Mouse (Mus musculus) heart, embryonic 16.5 days (tissue): Measurements from ENCODE around the gene Usp12. TPM values are rescaled to one million over a fixed set of nuclear protein-coding genes. Genes with fewer than 3 reads are reported as not detected.

Experiments used
- ATAC-seq: fragments of 200-750 bp; cut with Nextera tagmentation; replicated peaks from 2 replicates; pipeline ENCODE4 v1.8.0; 2017; ENCODE audit warnings: moderate number of reproducible peaks; ENCODE audit not compliant: insufficient read depth, low FRiP score; ENCODE audit errors: extremely low read depth
- H3K27ac ChIP-seq: fragments of 300-500 bp; sonication (generic); 2 replicates; pipeline ENCODE4 v1.5.1; 2014; ENCODE audit warnings: mild to moderate bottlenecking, low read length, control low read depth, moderate library complexity
- H3K27me3 ChIP-seq: fragments of 300-500 bp; sonication (generic); 2 replicates; pipeline ENCODE4 v1.6.1; 2014; ENCODE audit warnings: low read length, mixed read lengths; ENCODE audit not compliant: control insufficient read depth, insufficient read depth
- H3K36me3 ChIP-seq: fragments of 300-500 bp; sonication (generic); 2 replicates; pipeline ENCODE4 v1.6.1; 2014; ENCODE audit not compliant: control insufficient read depth, insufficient read depth
- H3K4me1 ChIP-seq: fragments of 300-500 bp; sonication (generic); 2 replicates; pipeline ENCODE4 v1.6.1; 2014; ENCODE audit warnings: low read length, mixed read lengths; ENCODE audit not compliant: control insufficient read depth, insufficient read depth
- H3K4me2 ChIP-seq: fragments of 300-500 bp; sonication (generic); 2 replicates; pipeline ENCODE4 v1.6.1; 2014; ENCODE audit warnings: low read depth, mild to moderate bottlenecking, control low read depth, low read length
- H3K4me3 ChIP-seq: fragments of 300-500 bp; sonication (generic); 2 replicates; pipeline ENCODE4 v1.5.1; 2014; ENCODE audit warnings: mild to moderate bottlenecking, control low read depth, low read length
- H3K9ac ChIP-seq: fragments of 300-500 bp; sonication (generic); 2 replicates; pipeline ENCODE4 v1.6.1; 2014; ENCODE audit warnings: low read length, control low read depth
- H3K9me3 ChIP-seq: fragments of 300-500 bp; sonication (generic); replicated peaks from 2 replicates; pipeline ENCODE4 v1.6.1; 2016; ENCODE audit warnings: low read length; ENCODE audit not compliant: control insufficient read depth
- WGBS: fragments of 180-500 bp; shearing (Covaris S2); extraction: QIAGEN DNeasy Blood & Tissue Kit; methylation state at CpG from one replicate; pipeline ENCODE4 v1.1.7; 2014; 5-methylcytosine and 5-hydroxymethylcytosine counted together
- polyA plus RNA-seq: library from polyadenylated mRNA; unstranded; fragments of >200 nt; fragmentation: Nextera tagmentation; extraction: Ambion mirVana; gene quantifications from 2 replicates; pipeline ENCODE4 v1.2.1, GENCODE M21; 2015

Usp12 gene
- polyA plus RNA-seq = 10.1 and 11.0 TPM in 2 replicates

DNA sequence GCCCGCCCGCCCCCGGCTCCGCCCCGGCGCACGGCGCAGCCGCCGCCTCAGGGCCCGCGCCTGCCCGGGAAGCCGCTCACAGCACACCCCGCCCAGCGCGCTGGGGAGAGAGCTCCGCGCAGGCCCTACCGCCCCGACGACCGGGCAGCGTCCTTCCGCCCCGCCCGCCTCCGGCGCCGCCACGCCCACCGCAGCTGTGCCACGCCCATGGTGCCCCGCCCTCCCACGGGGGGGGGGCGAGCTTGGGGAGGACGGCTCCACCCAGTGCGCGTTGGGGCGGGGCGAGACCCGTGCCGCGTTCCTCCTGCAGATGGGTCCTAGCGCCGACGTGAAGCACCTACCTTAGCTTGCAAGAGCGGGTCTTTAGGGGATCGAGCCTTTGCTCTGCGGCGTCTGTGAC, at the start of gene Usp12:
Usp12 (minus strand) TSS at position 154 of the 400 bp plus-strand sequence.
- H3K4me3 ChIP-seq = peak within 1 kb of the TSS; percentile 89
- H3K4me2 ChIP-seq = peak within 1 kb of the TSS; percentile 80
- peak within 1 kb of the TSS; percentile 93 for H3K9ac ChIP-seq
- H3K36me3 ChIP-seq = no peaks in the 10 kb centered on the region
- H3K27me3 ChIP-seq = no peaks in the 10 kb centered on the region
- peak within 1 kb of the TSS; percentile 88 for H3K27ac ChIP-seq
- H3K4me1 ChIP-seq = peaks cover 23% of the 10 kb centered on the region
- peak; percentile 98 for ATAC-seq
- under 1% methylated on average over 35 of the region's 51 CpGs for WGBS
- H3K9me3 ChIP-seq = no peaks in the 10 kb centered on the region

DNA sequence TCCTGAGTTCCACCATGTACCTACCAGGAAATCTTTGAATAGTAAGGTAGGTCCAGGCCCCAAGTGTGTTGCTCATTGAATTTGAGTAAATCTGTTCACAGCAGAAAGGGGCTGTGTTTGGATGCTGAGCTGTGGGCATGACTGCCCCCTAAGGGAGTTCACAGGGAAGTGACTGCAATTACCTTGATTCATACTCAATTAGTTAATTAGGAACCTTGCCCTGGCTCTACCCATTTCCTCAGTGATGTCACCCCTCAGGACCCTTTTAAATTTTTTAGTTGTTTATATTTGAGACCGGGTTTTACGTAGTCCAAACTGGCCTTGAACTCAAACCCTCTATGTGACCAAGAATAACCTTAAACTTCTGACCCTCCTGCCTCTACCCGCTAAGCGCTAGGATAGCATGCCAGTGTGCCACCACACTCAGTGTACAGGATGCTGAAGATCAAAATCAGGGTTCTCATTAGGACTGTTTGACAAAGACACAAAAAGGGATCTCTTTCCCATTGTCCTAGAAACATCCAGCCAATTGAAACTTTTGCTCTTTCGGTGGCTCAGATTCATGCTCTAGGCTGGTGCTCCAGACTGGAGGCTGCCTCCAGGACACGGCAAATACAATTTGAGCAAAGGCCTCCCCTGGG, 49.6 kb upstream of the Usp12 start:
- peak overlapping the region; percentile 51; the same call in 1 of the 2 replicates for H3K27ac ChIP-seq
- 18% methylated on average over 6 of the region's 6 CpGs for WGBS
- 0 out of 2 replicates have a peak, but pooled peaks have one; percentile 2 for ATAC-seq

DNA sequence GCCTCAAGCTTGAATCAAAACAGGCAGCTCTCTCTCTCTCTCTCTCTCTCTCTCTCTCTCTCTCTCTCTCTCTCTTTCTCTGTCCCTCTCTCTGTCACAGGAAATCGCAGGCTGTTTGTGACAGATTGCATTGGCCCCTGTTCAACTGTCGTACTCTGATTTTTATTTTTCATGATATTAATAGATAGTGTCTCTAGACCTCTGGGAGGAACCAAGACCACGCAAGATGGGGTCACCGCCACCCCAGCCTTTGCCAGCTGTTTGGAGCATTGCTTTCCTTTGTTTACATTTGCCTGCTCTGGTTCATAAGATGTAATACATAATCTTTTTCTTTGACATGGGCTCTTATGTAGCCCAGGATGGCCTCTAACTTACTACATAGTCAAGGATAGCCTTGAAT, 47.2 kb upstream of the Usp12 start:
- WGBS = 82% methylated on average over 4 of the region's 4 CpGs
- no peak overlapping the region for H3K9ac ChIP-seq
- no peaks in the 10 kb centered on the region for H3K9me3 ChIP-seq
- no peaks in the 10 kb centered on the region for H3K27me3 ChIP-seq
- peaks cover 14% of the 10 kb centered on the region for H3K36me3 ChIP-seq
- no peak for ATAC-seq
- no peak overlapping the region for H3K27ac ChIP-seq
- peaks cover 6% of the 10 kb centered on the region for H3K4me1 ChIP-seq
- no peak overlapping the region for H3K4me3 ChIP-seq
- H3K4me2 ChIP-seq = no peak overlapping the region

More for the DNA sequence above, 49.6 kb upstream of the Usp12 start:
- Histone ChIP-seq H3K4me2 (peak overlapping the region; percentile 100), H3K4me1 (peaks cover 6% of the 10 kb centered on the region), H3K9ac (peak overlapping the region; percentile 77), H3K36me3 (no peaks in the 10 kb centered on the region), H3K4me3 (peak overlapping the region; percentile 73), H3K27me3 (no peaks in the 10 kb centered on the region), H3K9me3 (no peaks in the 10 kb centered on the region)

DNA sequence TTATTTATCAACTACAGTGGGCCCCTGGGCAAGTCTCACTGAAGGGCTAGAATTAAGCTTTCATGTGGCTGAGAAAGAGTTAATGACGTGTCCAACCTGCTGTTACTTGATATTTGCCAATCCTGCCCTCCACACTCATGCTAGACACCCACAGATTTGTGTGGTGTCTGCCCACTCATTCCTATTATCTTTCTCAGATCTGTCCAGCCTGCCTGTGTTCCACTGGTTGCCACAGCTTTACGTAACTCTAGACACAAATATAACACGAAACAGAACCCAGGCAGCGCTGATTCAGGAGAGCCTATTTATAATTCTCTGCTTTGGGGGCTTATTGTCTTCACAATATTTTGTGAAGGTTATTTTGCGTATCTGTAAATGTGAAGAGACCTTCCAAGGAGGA, 46.5 kb upstream of the Usp12 start:
- Histone ChIP-seq H3K4me2 (no peak overlapping the region), H3K4me1 (peaks cover 6% of the 10 kb centered on the region), H3K4me3 (no peak overlapping the region), H3K36me3 (peaks cover 20% of the 10 kb centered on the region), H3K9ac (no peak overlapping the region), H3K9me3 (no peaks in the 10 kb centered on the region), H3K27me3 (no peaks in the 10 kb centered on the region), H3K27ac (no peak overlapping the region)
- WGBS = 83% methylated on average over 5 of the region's 5 CpGs
- ATAC-seq = no peak

DNA sequence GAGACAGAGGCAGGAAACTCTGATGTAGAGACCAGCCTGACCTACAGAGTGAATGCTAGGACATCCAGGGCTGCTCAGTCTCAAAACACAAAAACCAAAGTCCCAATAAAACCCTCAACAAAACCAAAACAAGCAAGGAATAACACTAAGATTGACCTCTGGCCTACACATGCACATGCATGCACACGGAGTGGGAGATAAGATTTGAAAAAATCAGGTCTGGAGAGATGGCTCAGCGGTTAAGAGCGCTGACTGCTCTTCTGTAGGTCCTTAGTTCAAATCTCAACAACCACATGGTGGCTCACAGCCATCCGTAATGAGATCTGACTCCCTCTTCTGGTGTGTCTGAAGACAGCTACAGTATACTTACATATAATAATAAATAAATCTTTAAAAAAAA, 45.6 kb upstream of the Usp12 start:
- Histone ChIP-seq H3K36me3 (peaks cover 29% of the 10 kb centered on the region), H3K4me2 (no peak overlapping the region), H3K9me3 (no peaks in the 10 kb centered on the region), H3K27me3 (no peaks in the 10 kb centered on the region), H3K9ac (no peak overlapping the region), H3K4me3 (no peak overlapping the region), H3K4me1 (peaks cover 4% of the 10 kb centered on the region), H3K27ac (no peak overlapping the region)
- no peak for ATAC-seq
- WGBS = 68% methylated on average over 4 of the region's 4 CpGs

DNA sequence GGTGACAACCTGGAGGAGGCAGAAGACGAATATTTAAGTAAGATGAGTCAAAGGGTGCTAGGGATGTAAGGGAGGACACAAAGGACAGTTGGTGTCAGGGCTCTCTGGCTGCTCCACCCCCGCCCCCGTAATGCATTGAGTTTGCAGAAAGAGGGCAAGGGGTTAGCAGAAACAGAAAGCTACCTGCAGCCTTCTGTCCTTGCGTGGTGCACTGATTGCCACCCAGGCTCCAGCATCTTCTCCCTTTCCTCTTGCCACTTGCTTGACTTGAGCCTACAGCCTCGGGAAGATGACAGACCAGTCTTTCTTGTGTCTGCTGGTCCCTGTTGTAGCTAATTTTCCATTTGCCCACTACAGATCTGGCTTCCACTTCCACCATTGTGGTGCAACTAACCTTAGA, 45.0 kb upstream of the Usp12 start:
- no peaks in the 10 kb centered on the region for H3K27me3 ChIP-seq
- ATAC-seq = no peak
- H3K36me3 ChIP-seq = peaks cover 35% of the 10 kb centered on the region
- H3K27ac ChIP-seq = no peak overlapping the region
- H3K4me2 ChIP-seq = no peak overlapping the region
- H3K4me3 ChIP-seq = no peak overlapping the region
- peaks cover 6% of the 10 kb centered on the region for H3K4me1 ChIP-seq
- no peaks in the 10 kb centered on the region for H3K9me3 ChIP-seq
- no peak overlapping the region for H3K9ac ChIP-seq
- WGBS = 46% methylated on average over 5 of the region's 5 CpGs

DNA sequence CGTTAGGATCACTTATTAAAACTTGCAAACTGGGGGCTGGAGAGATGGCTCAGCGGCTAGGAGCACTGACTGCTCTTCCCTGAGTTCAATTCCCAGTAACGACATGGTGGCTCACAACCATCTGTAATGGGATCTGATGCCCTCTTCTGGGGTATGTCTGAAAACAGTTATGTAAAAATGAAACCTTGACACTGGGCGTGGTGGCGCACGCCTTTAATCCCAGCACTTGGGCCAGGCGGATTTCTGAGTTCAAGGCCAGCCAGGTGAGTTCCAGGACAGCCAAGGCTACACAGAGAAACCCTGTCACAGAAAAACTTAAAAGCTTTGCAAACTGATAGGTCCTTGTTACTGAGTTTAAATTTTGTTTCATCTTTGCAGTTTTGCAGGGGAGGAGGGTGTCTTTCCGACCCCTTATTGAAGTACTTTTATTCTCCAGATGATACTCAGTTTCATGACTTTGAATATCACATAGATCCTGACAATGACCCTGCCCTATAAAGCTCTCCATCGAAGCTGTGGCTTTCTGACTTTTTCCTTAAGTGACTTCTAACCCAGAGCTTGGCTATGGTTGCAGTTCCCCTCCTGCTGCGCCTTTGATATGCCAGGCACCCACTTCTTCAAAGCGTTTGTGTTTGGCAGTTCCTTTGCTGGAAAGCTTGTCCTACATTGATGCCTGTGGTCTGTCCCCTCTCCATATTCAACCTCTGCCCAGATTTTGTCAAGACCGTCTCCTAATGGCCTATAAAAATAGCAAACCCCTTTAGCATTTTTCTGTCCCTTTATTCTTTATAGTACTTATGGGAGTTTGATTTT, 44.2 kb upstream of the Usp12 start:
- WGBS = 48% methylated on average over 12 of the region's 12 CpGs
- ATAC-seq = no peak
- H3K9ac ChIP-seq = no peak overlapping the region
- 0 out of 2 replicates have a peak overlapping the region, but pooled peaks have one; percentile 7 for H3K27ac ChIP-seq
- H3K27me3 ChIP-seq = no peaks in the 10 kb centered on the region
- H3K36me3 ChIP-seq = peaks cover 41% of the 10 kb centered on the region
- peaks cover 9% of the 10 kb centered on the region for H3K4me1 ChIP-seq
- H3K9me3 ChIP-seq = no peaks in the 10 kb centered on the region
- H3K4me3 ChIP-seq = no peak overlapping the region
- H3K4me2 ChIP-seq = no peak overlapping the region

DNA sequence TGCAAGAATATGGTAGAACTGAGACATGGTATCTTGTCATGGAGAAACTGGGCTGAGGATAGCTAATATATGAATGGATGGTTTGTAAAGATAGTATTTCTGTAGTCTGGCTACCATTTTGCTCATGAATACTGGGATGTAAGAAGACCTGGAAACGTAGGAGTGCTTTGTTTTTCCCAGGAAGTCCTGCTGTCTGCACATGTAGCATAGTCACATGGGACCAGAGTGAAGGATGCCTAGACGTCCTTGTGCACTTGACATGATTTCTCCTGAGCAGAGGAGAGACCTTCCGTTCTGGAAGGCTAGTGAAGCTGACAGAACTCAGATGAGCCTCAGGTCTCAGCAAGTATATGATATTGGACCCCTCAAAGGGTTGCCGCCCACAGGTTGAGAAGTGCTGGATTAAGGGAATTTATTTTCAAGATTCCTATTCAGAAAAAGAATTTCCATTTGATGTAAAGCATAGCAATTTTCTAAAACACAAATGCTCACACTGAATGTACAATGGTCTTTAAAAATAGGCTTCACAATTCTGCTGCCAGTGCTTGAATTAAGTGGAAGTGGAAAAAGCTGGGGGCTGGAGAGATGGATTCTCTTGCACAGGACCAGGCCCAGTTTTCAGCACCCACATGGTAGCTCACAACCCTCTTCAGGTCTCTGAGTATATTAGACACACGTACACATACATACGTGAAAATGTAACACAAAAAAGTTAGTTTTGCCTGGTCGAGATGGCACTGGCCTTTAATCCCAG, 43.3 kb upstream of the Usp12 start:
- peaks cover 12% of the 10 kb centered on the region for H3K4me1 ChIP-seq
- H3K27ac ChIP-seq = no peak overlapping the region
- H3K9ac ChIP-seq = no peak overlapping the region
- no peaks in the 10 kb centered on the region for H3K9me3 ChIP-seq
- H3K4me3 ChIP-seq = no peak overlapping the region
- no peak for ATAC-seq
- peaks cover 41% of the 10 kb centered on the region for H3K36me3 ChIP-seq
- 62% methylated on average over 7 of the region's 7 CpGs for WGBS
- no peak overlapping the region for H3K4me2 ChIP-seq
- no peaks in the 10 kb centered on the region for H3K27me3 ChIP-seq
